Mouse (Mus musculus) CH12.LX (cell line): ENCODE results near the gene Dennd5b. TPM values are rescaled to one million over a fixed set of nuclear protein-coding genes. Genes with fewer than 3 reads are reported as not detected.

ENCODE experiments used
- DNase-seq: peaks from one replicate; pipeline ENCODE4 v3.0.0-alpha.2; 2013; ENCODE audit errors: extremely low read depth
- H3K27ac ChIP-seq: 2 replicates; pipeline ENCODE4 v1.5.1; 2012; ENCODE audit warnings: low read depth, mild to moderate bottlenecking, control low read depth, moderate library complexity; ENCODE audit not compliant: insufficient read depth
- H3K27me3 ChIP-seq: replicated peaks from 2 replicates; pipeline ENCODE3; 2012; ENCODE audit warnings: inconsistent platforms
- H3K36me3 ChIP-seq, 2 experiments: replicated peaks in 1 of 2; 2 replicates each; pipeline versions ENCODE3 to v1.6.1; 2012; ENCODE audit warnings: inconsistent platforms in 1 of 2, low read length in 1 of 2, mild to moderate bottlenecking in 1 of 2, mixed read lengths in 1 of 2, moderate library complexity in 1 of 2; ENCODE audit not compliant: control insufficient read depth in 1 of 2, insufficient read depth in 1 of 2
- H3K4me1 ChIP-seq, 2 experiments: 2 replicates each; pipeline ENCODE4 v1.6.1; 2012; ENCODE audit warnings: inconsistent platforms in 1 of 2, moderate library complexity in 1 of 2; ENCODE audit not compliant: insufficient read depth in 2 of 2, control insufficient read depth in 1 of 2
- H3K4me2 ChIP-seq: 2 replicates; pipeline ENCODE4 v1.6.1; 2012; ENCODE audit warnings: low read depth, mild to moderate bottlenecking, control low read depth; ENCODE audit not compliant: poor library complexity, insufficient read depth, severe bottlenecking
- H3K4me3 ChIP-seq, 3 experiments: fragments of 150-350 bp in 1 of 3; sonication (generic) in 1 of 3; replicated peaks in 1 of 3; 2 replicates each; pipeline versions ENCODE3 to v1.5.1; 2011 to 2012; ENCODE audit warnings: low read depth in 2 of 3, low read length in 2 of 3, mild to moderate bottlenecking in 2 of 3, moderate library complexity in 2 of 3, control low read depth in 1 of 3, improper control_type of control experiment in 1 of 3, inconsistent platforms in 1 of 3, mixed read lengths in 1 of 3; ENCODE audit not compliant: poor library complexity in 1 of 3
- H3K79me2 ChIP-seq: replicated peaks from 2 replicates; pipeline ENCODE4 v1.6.1; 2012; ENCODE audit warnings: mild to moderate bottlenecking, moderate library complexity; ENCODE audit not compliant: control insufficient read depth, poor library complexity, insufficient read depth, severe bottlenecking; ENCODE audit errors: extremely low read depth
- H3K9ac ChIP-seq: 2 replicates; pipeline ENCODE4 v1.6.1; 2012; ENCODE audit warnings: low read depth, mild to moderate bottlenecking, control low read depth, moderate library complexity; ENCODE audit not compliant: insufficient read depth
- H3K9me3 ChIP-seq: replicated peaks from 2 replicates; pipeline ENCODE3; 2012; ENCODE audit warnings: low read length, inconsistent platforms, mixed read lengths
- CHD2 ChIP-seq: IDR thresholded peaks from 2 replicates; pipeline ENCODE4 v1.6.1; 2011; ENCODE audit warnings: low read length, improper control_type of control experiment
- E2F4 ChIP-seq: IDR thresholded peaks from 2 replicates; pipeline ENCODE4 v1.6.1; 2011; ENCODE audit warnings: low read depth, low read length, improper control_type of control experiment; ENCODE audit not compliant: insufficient replicate concordance
- GABPA ChIP-seq: IDR thresholded peaks from 2 replicates; pipeline ENCODE4 v1.6.1; 2012; ENCODE audit warnings: low read depth, low read length, improper control_type of control experiment, inconsistent platforms; ENCODE audit not compliant: insufficient replicate concordance
- IRF4 ChIP-seq: IDR thresholded peaks from 2 replicates; pipeline ENCODE4 v1.6.1; 2014; ENCODE audit warnings: low read depth, mild to moderate bottlenecking, inconsistent platforms, low read length, improper control_type of control experiment
- KAT2A ChIP-seq: IDR thresholded peaks from 2 replicates; pipeline ENCODE4 v1.6.1; 2012; ENCODE audit warnings: low read length, improper control_type of control experiment, inconsistent platforms; ENCODE audit not compliant: insufficient replicate concordance
- MAZ ChIP-seq: IDR thresholded peaks from 2 replicates; pipeline ENCODE4 v1.6.1; 2012; ENCODE audit warnings: low read depth, mild to moderate bottlenecking, inconsistent platforms, low read length, improper control_type of control experiment, moderate library complexity
- RAD21 ChIP-seq: IDR thresholded peaks from 2 replicates; pipeline ENCODE4 v1.6.1; 2011; ENCODE audit warnings: low read depth, mild to moderate bottlenecking, low read length, improper control_type of control experiment, moderate library complexity
- SMC3 ChIP-seq: IDR thresholded peaks from 2 replicates; pipeline ENCODE4 v1.6.1; 2011; ENCODE audit warnings: low read depth, low read length, improper control_type of control experiment
- TBP ChIP-seq: conservative IDR thresholded peaks from 2 replicates; pipeline ENCODE4 v1.6.1; 2011; ENCODE audit warnings: low read depth, low read length, improper control_type of control experiment
- TCF12 ChIP-seq: IDR thresholded peaks from 2 replicates; pipeline ENCODE4 v1.6.1; 2014; ENCODE audit warnings: low read depth, mild to moderate bottlenecking, inconsistent platforms, low read length, improper control_type of control experiment
- UBTF ChIP-seq: IDR thresholded peaks from 2 replicates; pipeline ENCODE4 v1.6.1; 2012; ENCODE audit warnings: low read depth, mild to moderate bottlenecking, inconsistent platforms, low read length, improper control_type of control experiment, moderate library complexity
- ZC3H11A ChIP-seq: IDR thresholded peaks from 2 replicates; pipeline ENCODE4 v1.6.1; 2012; ENCODE audit warnings: low read depth, mild to moderate bottlenecking, inconsistent platforms, low read length, improper control_type of control experiment
- dilution Hi-C: fragments of 300-500 bp; cut with MboI; formaldehyde crosslinking; loops from 2 replicates; pipeline ENCODE4 v1.14.3; 2020; ENCODE audit warnings: low sequenced_read_pairs; ENCODE audit not compliant: extremely low pct_unique_long_range_greater_than_20kb, extremely low pct_ligation_motif_present
- in situ Hi-C: fragments of 300-500 bp; cut with MboI; formaldehyde crosslinking; loops from 3 replicates; pipeline ENCODE4 v1.14.3; 2019; ENCODE audit warnings: low sequenced_read_pairs, low pct_ligation_motif_present, low pct_unique_long_range_greater_than_20kb, mixed read lengths
- polyA plus RNA-seq: library from polyadenylated mRNA; unstranded; fragments of >175 nt; gene quantifications from 2 replicates; pipeline ENCODE4 v1.2.1, GENCODE M21; 2012; ENCODE audit warnings: low read depth; ENCODE audit not compliant: insufficient read length
- total RNA-seq, 2 experiments: library from RNA; depleted of rRNA; stranded (reverse); fragments of 300-350 nt in 1 of 2; fragments of >200 nt in 1 of 2; gene quantifications; 2 replicates each; pipeline ENCODE4 v1.2.3; 2012 to 2014

Gene Dennd5b
- total and polyA plus RNA-seq, 3 experiments = 1.6 to 3.1 (median 2.2) TPM

DNA sequence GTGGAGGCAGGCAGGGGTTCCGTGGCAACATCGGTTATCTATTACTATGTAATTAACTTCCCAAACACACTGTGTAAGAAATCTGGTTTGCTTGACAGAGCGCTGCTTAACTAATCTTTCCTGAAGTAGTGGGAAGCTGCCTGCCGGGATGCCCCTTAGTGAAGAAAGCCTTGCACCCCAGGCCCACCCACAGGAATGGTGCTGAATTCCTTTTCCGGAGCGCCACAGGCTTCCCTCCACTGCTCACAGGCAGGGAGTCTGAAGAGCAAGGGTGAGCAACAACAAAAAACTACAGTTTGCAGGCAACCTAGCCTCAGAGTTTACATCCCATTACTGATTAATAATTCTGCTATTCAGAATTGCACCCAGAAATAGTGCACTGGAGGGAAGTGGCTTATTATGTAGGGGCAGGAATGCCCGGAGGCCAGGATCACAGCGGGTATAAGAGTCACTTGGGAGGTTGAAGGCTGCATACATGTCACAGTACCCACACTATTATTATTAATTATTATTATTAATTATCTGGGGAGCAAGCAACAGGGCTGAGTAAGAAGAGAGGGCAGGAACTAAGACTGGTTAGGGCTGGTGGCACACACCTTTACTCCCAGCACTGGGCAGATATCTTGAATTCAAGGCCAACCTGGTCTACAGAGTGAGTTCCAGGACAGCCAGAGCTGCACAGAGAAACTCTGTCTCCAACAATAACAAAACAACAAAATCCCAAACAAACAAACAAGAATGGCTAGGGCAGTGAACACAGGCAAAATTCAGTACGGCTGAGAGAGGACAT, 129.2 kb downstream of the Dennd5b start:
- no peaks in the 10 kb centered on the region for H3K36me3 ChIP-seq
- H3K79me2 ChIP-seq = no peaks in the 10 kb centered on the region
- H3K27me3 ChIP-seq = no peaks in the 10 kb centered on the region
- H3K9ac ChIP-seq = no peak overlapping the region
- no peak overlapping the region for H3K27ac ChIP-seq
- no peak overlapping the region for H3K4me3 ChIP-seq
- DNase-seq = no peak
- H3K4me1 ChIP-seq = peaks cover 7 to 17% of the 10 kb centered on the region in 2 experiments
- TF ChIP-seq UBTF = no peak
- no peak for TF ChIP-seq E2F4
- TF ChIP-seq GABPA = no peak
- TF ChIP-seq SMC3 = no peak
- TF ChIP-seq MAZ = no peak
- no peak for TF ChIP-seq RAD21
- H3K9me3 ChIP-seq = no peaks in the 10 kb centered on the region
- dilution Hi-C loops (no loop called here), in situ Hi-C loops (no loop called here)
- no peak overlapping the region; the same call in 1 of the 2 replicates for H3K4me2 ChIP-seq

DNA sequence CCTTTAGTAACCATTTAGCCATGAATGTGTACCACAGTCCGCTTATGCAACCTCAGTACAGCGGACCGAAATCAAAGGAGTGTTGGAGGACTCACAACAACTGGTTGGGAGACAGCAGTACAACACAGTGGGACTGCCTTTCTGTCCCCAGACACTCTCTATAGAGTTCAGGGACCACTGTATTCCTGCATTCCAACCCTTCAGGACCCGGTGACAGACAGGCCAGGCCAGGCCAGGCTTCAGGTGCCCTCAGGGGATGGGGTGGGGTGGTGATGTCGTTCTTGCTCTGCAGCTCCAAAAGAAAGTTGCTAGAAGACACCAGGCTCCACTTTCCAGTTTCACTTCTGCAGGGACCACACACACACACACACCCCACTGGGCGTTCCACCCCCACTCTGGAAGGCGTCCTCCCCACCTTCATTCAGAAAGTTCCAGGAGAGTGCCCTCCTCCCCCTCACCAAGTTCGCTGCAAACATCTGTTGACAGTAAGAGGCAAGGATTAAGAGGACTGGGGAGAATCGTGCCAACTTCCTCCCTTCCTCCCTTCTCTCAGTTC, 130.0 kb downstream of the Dennd5b start:
- no peaks in the 10 kb centered on the region for H3K9me3 ChIP-seq
- dilution Hi-C loops = no loop called here
- peaks cover 7 to 17% of the 10 kb centered on the region in 2 experiments for H3K4me1 ChIP-seq
- TF ChIP-seq IRF4 = peak; percentile 30; the same call in 1 of the 2 replicates
- TF ChIP-seq TCF12 = no peak
- no peak for TF ChIP-seq KAT2A
- no peak for TF ChIP-seq ZC3H11A
- TF ChIP-seq CHD2 = no peak
- TF ChIP-seq, all 38 proteins: peak for 1
- H3K36me3 ChIP-seq = no peaks in the 10 kb centered on the region
- no peak overlapping the region for H3K4me3 ChIP-seq
- H3K27me3 ChIP-seq = no peaks in the 10 kb centered on the region
- peak overlapping the region; percentile 8 for H3K4me2 ChIP-seq
- H3K79me2 ChIP-seq = no peaks in the 10 kb centered on the region
- in situ Hi-C loops = no loop called here
- no peak for DNase-seq
- H3K9ac ChIP-seq = no peak overlapping the region
- H3K27ac ChIP-seq = no peak overlapping the region

DNA sequence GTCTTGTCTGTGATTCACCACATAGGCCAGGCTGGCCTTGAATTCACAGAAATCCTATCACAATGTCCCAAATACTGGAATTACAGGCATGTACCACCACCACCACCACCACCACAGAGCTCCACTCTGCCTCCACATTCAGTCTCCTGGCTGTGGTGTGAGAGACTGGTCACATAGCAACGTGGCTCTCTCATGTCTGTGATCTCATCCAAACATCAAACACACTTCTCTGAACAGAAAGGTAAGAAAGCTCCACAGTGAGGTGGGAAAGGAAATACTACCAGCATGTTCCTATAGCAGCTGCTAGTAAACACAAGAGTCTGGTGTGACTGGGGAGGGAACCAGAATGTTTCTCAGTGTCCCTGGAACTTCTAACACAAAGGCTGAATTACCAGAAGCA, 140.2 kb downstream of the Dennd5b start:
- Histone ChIP-seq H3K79me2 (no peaks in the 10 kb centered on the region), H3K27ac (no peak overlapping the region), H3K9ac (no peak overlapping the region), H3K4me3 (no peak overlapping the region), H3K4me2 (no peak overlapping the region), H3K9me3 (no peaks in the 10 kb centered on the region), H3K36me3 (no peaks in the 10 kb centered on the region), H3K4me1 (no peaks in the 10 kb centered on the region), H3K27me3 (no peaks in the 10 kb centered on the region)
- in situ Hi-C loops (no loop called here), dilution Hi-C loops (no loop called here)
- no peak for DNase-seq
- no peak for TF ChIP-seq TBP
